Mouse (Mus musculus) liver, postnatal 0 days (tissue): Measurements from ENCODE around the gene Ssr2. TPM values are rescaled to one million over a fixed set of nuclear protein-coding genes. Genes with fewer than 3 reads are reported as not detected.

ENCODE experiments used
- ATAC-seq: fragments of 200-750 bp; cut with Nextera tagmentation; 2 replicates; pipeline ENCODE4 v1.8.0; 2017; ENCODE audit warnings: mild to moderate bottlenecking, moderate library complexity
- DNase-seq: peaks from one replicate; pipeline ENCODE4 v3.0.0-alpha.2; 2016
- H3K27ac ChIP-seq: fragments of 300-500 bp; sonication (generic); 2 replicates; pipeline ENCODE4 v1.5.1; 2014; ENCODE audit warnings: antibody characterized with exemption, moderate library complexity, mild to moderate bottlenecking, low read depth
- H3K27me3 ChIP-seq: fragments of 300-500 bp; sonication (generic); 2 replicates; pipeline ENCODE4 v1.6.1; 2014; ENCODE audit warnings: low read length, control low read depth, mixed read lengths; ENCODE audit not compliant: insufficient read depth
- H3K36me3 ChIP-seq: fragments of 300-500 bp; sonication (generic); replicated peaks from 2 replicates; pipeline ENCODE4 v1.6.1; 2014; ENCODE audit warnings: mild to moderate bottlenecking, control low read depth, low read length, moderate library complexity, mixed read lengths; ENCODE audit not compliant: insufficient read depth
- H3K4me1 ChIP-seq: fragments of 300-500 bp; sonication (generic); 2 replicates; pipeline ENCODE4 v1.6.1; 2014; ENCODE audit warnings: antibody characterized with exemption, mild to moderate bottlenecking, control low read depth; ENCODE audit not compliant: insufficient read depth
- H3K4me2 ChIP-seq: fragments of 300-500 bp; sonication (generic); 2 replicates; pipeline ENCODE4 v1.6.1; 2014; ENCODE audit warnings: low read depth, mild to moderate bottlenecking, low read length, moderate library complexity, mixed read lengths
- H3K4me3 ChIP-seq: fragments of 300-500 bp; sonication (generic); 2 replicates; pipeline ENCODE4 v1.5.1; 2014; ENCODE audit warnings: low read depth, low read length
- H3K9ac ChIP-seq: fragments of 300-500 bp; sonication (generic); replicated peaks from 2 replicates; pipeline ENCODE4 v1.6.1; 2014; ENCODE audit warnings: mild to moderate bottlenecking, moderate library complexity
- H3K9me3 ChIP-seq: fragments of 300-500 bp; sonication (generic); 2 replicates; pipeline ENCODE4 v1.6.1; 2016; ENCODE audit warnings: mild to moderate bottlenecking, control low read depth, low read length, mixed read lengths
- CTCF ChIP-seq: sonication (generic); IDR thresholded peaks from 2 replicates; pipeline ENCODE4 v1.5.1; 2016; ENCODE audit warnings: antibody characterized with exemption, low read depth
- EP300 ChIP-seq: IDR thresholded peaks from 2 replicates; pipeline ENCODE4 v1.6.1; 2016; ENCODE audit warnings: antibody characterized with exemption, low read depth, mild to moderate bottlenecking
- WGBS: fragments of 180-500 bp; shearing (Covaris S2); extraction: QIAGEN DNeasy Blood & Tissue Kit; methylation state at CpG from one replicate; pipeline ENCODE4 v1.1.7; 2014; ENCODE audit not compliant: insufficient replicate concordance; 5-methylcytosine and 5-hydroxymethylcytosine counted together
- polyA plus RNA-seq: library from polyadenylated mRNA; unstranded; fragments of >200 nt; fragmentation: Nextera tagmentation; extraction: Ambion mirVana; gene quantifications from 2 replicates; pipeline ENCODE4 v1.2.1, GENCODE M21; 2015

Ssr2 gene
- polyA plus RNA-seq, 1 experiment from 2014 or later = 155 TPM

DNA sequence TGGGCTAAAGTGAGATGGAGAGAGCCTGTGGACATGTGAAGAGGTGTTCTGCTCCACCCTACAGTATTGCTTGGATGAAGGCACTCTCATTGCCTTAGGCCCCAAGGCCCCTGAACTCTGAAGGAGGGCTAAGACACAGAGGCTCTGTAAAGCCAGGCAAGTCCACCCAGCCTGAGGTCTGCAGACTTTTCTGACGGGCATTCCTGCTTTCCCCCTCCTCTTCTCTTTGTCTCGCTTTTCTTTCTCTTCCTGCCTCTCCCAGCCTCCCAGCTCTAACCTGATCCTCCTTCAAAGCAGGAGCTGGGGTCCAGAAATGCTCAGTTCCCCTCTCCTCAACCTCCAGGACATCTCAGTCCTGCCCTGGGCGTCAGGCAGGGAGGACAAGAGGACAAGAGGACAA, 40.7 kb upstream of the Ssr2 start:
- no peak for TF ChIP-seq CTCF
- no peak for TF ChIP-seq EP300
- Histone ChIP-seq H3K9me3 (no peaks in the 10 kb centered on the region), H3K36me3 (no peaks in the 10 kb centered on the region), H3K27ac (no peak overlapping the region), H3K4me3 (no peak overlapping the region), H3K4me1 (peaks cover 26% of the 10 kb centered on the region), H3K27me3 (peaks cover 9% of the 10 kb centered on the region; the same call in 1 of the 2 replicates), H3K9ac (no peak overlapping the region), H3K4me2 (no peak overlapping the region)
- 69% methylated on average over 3 of the region's 3 CpGs for WGBS
- no peak for DNase-seq
- ATAC-seq = no peak

DNA sequence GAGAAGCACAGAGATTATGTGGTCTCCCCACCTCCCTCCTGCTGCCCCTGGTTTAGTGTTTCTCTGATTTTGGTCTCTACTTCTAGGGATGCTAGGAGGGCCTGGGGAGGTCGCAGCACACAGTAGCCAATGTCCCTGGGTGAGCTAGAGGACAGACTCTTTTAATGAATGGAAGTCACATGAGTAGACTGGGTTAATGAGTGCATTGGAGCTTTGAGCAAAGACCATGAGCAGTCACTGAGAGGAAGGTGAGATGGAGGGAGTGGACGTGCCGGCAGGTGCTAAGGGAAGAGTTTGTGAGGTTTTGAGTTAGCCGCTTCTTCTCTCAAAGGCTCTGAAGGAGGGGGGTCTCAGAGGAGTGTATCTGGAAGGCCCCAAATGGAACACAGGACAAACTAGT, 40.1 kb upstream of the Ssr2 start:
- no peak overlapping the region for H3K9ac ChIP-seq
- TF ChIP-seq CTCF (no peak), EP300 (no peak)
- H3K27me3 ChIP-seq = peaks cover 9% of the 10 kb centered on the region; the same call in 1 of the 2 replicates
- peaks cover 26% of the 10 kb centered on the region for H3K4me1 ChIP-seq
- ATAC-seq (no peak), DNase-seq (no peak)
- WGBS = 86% methylated on average over 4 of the region's 4 CpGs
- no peaks in the 10 kb centered on the region for H3K9me3 ChIP-seq
- no peak overlapping the region for H3K27ac ChIP-seq
- H3K36me3 ChIP-seq = no peaks in the 10 kb centered on the region
- no peak overlapping the region for H3K4me3 ChIP-seq
- peak overlapping the region; percentile 78; the same call in 1 of the 2 replicates for H3K4me2 ChIP-seq

DNA sequence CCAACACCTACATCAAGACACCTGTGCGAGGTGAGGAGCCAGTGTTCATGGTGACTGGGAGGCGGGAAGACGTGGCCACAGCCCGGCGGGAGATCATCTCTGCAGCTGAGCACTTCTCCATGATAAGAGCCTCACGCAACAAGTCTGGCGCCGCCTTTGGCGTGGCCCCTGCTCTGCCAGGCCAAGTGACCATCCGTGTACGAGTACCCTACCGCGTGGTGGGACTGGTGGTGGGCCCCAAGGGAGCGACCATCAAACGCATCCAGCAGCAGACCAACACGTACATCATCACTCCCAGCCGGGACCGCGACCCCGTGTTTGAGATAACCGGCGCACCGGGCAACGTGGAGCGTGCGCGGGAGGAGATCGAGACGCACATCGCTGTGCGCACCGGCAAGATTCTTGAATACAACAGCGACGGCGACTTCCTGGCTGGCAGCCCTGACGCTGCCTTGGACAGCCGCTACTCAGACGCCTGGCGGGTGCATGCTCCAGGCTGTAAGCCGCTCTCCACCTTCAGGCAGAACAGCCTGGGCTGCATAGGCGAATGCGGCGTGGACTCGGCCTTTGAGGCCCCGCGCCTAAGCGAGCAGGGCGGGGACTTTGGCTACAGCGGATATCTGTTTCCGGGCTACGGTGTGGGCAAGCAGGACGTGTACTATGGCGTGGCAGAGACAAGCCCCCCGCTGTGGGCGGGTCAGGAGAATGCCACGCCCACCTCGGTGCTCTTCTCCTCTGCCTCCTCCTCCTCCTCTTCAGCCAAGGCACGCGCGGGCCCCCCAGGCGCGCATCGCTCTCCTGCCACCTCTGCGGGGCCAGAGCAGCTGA, 39.4 kb upstream of the Ssr2 start:
- WGBS = 13% methylated on average over 64 of the region's 64 CpGs
- peak overlapping the region; percentile 78 for H3K4me2 ChIP-seq
- H3K9ac ChIP-seq = peak overlapping the region; percentile 51
- no peak for TF ChIP-seq EP300
- no peak for TF ChIP-seq CTCF
- H3K4me3 ChIP-seq = peak overlapping the region; percentile 43
- H3K9me3 ChIP-seq = no peaks in the 10 kb centered on the region
- no peaks in the 10 kb centered on the region for H3K36me3 ChIP-seq
- peaks cover 9% of the 10 kb centered on the region; the same call in 1 of the 2 replicates for H3K27me3 ChIP-seq
- peak; percentile 80 for DNase-seq
- peaks cover 22% of the 10 kb centered on the region for H3K4me1 ChIP-seq
- H3K27ac ChIP-seq = peak overlapping the region; percentile 17; the same call in 1 of the 2 replicates
- ATAC-seq = peak; percentile 79

DNA sequence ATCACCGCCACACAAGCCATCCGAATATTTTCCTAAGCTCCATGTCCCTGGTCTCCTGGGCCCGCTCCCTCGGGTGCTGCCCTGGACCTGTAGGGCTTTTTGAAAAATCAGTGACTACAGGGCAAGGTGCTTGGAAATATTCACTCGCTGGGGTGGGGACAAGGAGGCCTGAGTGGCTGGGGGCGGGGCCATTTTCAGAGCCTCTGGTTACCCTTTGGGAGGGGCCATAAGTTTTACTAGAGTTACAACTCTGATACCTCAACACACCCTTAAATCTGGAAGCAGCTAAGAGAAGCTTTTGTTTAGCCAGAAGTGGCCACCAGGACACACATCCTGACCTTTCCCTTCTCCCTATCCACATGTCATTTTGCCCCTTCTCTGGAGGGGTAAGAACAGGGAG, 38.5 kb upstream of the Ssr2 start:
- 84% methylated on average over 6 of the region's 6 CpGs for WGBS

DNA sequence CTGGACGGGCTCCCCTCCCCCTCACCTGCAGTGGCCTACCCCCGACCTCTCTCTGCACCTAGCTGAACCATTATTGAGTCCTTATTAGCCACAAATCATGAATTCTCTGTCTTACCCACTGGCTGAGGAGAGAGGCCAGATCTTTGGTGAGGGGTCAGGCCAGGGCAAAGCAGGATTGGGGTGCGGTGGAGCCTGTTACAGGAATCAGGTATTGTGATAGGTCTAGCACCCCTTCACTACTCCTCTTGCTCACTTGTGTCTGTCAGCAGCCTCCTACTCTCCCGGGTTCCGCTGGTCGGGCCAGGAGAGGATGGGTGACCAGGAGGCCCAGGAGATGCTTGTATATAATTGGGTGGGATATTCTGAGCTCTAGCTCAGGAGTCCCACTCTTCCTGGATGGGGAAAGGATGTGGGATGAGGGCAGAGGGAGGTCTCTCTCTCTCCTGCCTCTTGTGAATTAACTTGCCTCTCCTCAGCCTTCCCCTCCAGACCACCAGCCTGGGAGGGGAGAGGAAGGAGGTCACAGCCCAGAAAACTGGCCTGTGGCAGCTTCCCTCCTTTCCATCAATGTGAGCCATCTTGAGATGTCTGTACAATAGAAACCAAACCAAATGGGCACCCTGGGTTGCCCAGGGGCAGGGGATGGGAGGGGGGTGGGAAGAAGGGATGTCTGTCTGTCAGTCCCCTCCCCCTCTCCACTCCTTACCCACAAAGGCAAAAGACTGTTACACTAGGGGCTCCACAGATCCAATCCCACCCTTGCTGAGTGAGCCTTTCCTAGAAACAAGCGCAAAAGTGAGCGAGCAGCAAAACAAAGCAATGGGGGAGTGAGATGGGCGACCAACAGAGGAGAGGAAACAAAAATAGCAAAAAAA, 37.2 kb upstream of the Ssr2 start:
- no peaks in the 10 kb centered on the region for H3K27me3 ChIP-seq
- no peak overlapping the region for H3K4me2 ChIP-seq
- H3K9me3 ChIP-seq = no peaks in the 10 kb centered on the region
- H3K9ac ChIP-seq = no peak overlapping the region
- no peak for ATAC-seq
- no peak for TF ChIP-seq CTCF
- no peak for TF ChIP-seq EP300
- H3K36me3 ChIP-seq = no peaks in the 10 kb centered on the region
- H3K4me3 ChIP-seq = no peak overlapping the region
- H3K27ac ChIP-seq = no peak overlapping the region
- no peak for DNase-seq
- WGBS = 82% methylated on average over 9 of the region's 9 CpGs
- H3K4me1 ChIP-seq = peaks cover 14% of the 10 kb centered on the region

More for the DNA sequence above, 38.5 kb upstream of the Ssr2 start:
- Histone ChIP-seq H3K4me3 (peak overlapping the region; percentile 43), H3K36me3 (no peaks in the 10 kb centered on the region), H3K27ac (no peak overlapping the region), H3K9me3 (no peaks in the 10 kb centered on the region), H3K9ac (0 out of 2 replicates have a peak overlapping the region, but pooled peaks have one; percentile 51), H3K27me3 (peaks cover 9% of the 10 kb centered on the region; the same call in 1 of the 2 replicates), H3K4me1 (peaks cover 18% of the 10 kb centered on the region), H3K4me2 (peak overlapping the region; percentile 78)
- DNase-seq (no peak), ATAC-seq (0 out of 2 replicates have a peak, but pooled peaks have one; percentile 1)
- TF ChIP-seq EP300 = no peak
- TF ChIP-seq CTCF = no peak

DNA sequence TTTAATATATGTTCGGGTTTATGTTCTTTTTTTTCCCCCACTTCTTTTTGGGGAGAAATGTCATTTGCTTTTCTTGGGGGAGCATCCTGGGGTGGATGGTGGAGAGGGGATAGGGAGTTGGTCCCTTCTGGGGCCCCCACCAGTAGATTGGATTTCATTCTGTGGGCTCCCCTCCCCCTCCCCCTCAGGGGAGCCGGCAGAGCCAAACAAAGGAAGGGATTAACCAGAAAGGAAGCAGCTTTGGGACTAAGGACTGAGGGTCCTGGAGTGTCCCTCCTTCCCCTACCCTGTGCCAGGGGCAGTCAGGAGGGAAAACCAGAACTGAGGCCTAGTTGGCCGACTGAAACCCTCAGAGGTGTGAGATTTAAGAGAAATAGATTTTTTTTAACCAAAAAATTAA, 36.3 kb upstream of the Ssr2 start:
- H3K4me1 ChIP-seq = peaks cover 14% of the 10 kb centered on the region
- DNase-seq = no peak

More for the DNA sequence above, 36.3 kb upstream of the Ssr2 start:
- H3K4me2 ChIP-seq = no peak overlapping the region
- TF ChIP-seq EP300 = no peak
- ATAC-seq = no peak
- H3K4me3 ChIP-seq = no peak overlapping the region
- no peaks in the 10 kb centered on the region for H3K27me3 ChIP-seq
- no peaks in the 10 kb centered on the region for H3K9me3 ChIP-seq
- H3K9ac ChIP-seq = no peak overlapping the region
- H3K36me3 ChIP-seq = no peaks in the 10 kb centered on the region
- no peak overlapping the region for H3K27ac ChIP-seq
- 62% methylated on average over 3 of the region's 3 CpGs for WGBS
